Mouse (Mus musculus): Measurements from ENCODE around the gene Gm128.

GRCm38 (mm10) chr3:95261975-95262374, 20.6 kb upstream of the Gm128 start:
- TF ChIP-seq POLR2A (IDR thresholded peaks at IDR 0.05; ENCODE audit: extremely low read depth, insufficient read depth, low read length) (no peak), CTCF (IDR thresholded peaks at IDR 0.05; ENCODE audit: extremely low read depth, insufficient read depth, low read length) (no peak)
